Mouse (Mus musculus): ENCODE results near the gene Trp53rkb. TPM values are rescaled to one million over a fixed set of nuclear protein-coding genes. Genes with fewer than 3 reads are reported as not detected.

Gene Trp53rkb
- total and polyA plus RNA-seq, 2 experiments from 2014 or later, result 8.2 to 13.2 TPM

- Histone ChIP-seq H3K4me3 (ENCODE audit: low read depth, low read length) (no peak overlapping the region), H3K9ac (no peak overlapping the region), H3K9me3 (ENCODE audit: low read length) (no peaks in the 10 kb centered on the region), H3K4me2 (ENCODE audit: low read depth) (no peak overlapping the region), H3K27me3 (ENCODE audit: insufficient read depth, low read length) (no peaks in the 10 kb centered on the region), H3K4me1 (ENCODE audit: insufficient read depth) (no peaks in the 10 kb centered on the region), H3K36me3 (ENCODE audit: insufficient read depth) (no peaks in the 10 kb centered on the region), H3K27ac (ENCODE audit: low read depth, low read length) (no peak overlapping the region)
- ATAC-seq, result no peak
- WGBS, result 89% methylated on average over 7 of the region's 7 CpGs
- DNase-seq, result no peak
- no peak for TF ChIP-seq CTCF (IDR thresholded peaks at IDR 0.05; ENCODE audit: low read depth)
These were observed 37.6 kb upstream of the Trp53rkb start for GRCm38 (mm10) chr2:166754760-166755159.

GRCm38 (mm10) chr2:166757969-166758368 lies 34.4 kb upstream of the Trp53rkb start:
- 37% methylated on average over 3 of the region's 3 CpGs for WGBS
- Histone ChIP-seq H3K27ac (ENCODE audit: low read depth, low read length) (no peak overlapping the region), H3K9me3 (ENCODE audit: low read length) (no peaks in the 10 kb centered on the region), H3K9ac (no peak overlapping the region), H3K27me3 (ENCODE audit: insufficient read depth, low read length) (no peaks in the 10 kb centered on the region), H3K36me3 (ENCODE audit: insufficient read depth) (no peaks in the 10 kb centered on the region), H3K4me3 (ENCODE audit: low read depth, low read length) (no peak overlapping the region), H3K4me2 (ENCODE audit: low read depth) (no peak overlapping the region), H3K4me1 (ENCODE audit: insufficient read depth) (no peaks in the 10 kb centered on the region)
- no peak for DNase-seq
- no peak for TF ChIP-seq CTCF (IDR thresholded peaks at IDR 0.05; ENCODE audit: low read depth)
- no peak for ATAC-seq

DNA sequence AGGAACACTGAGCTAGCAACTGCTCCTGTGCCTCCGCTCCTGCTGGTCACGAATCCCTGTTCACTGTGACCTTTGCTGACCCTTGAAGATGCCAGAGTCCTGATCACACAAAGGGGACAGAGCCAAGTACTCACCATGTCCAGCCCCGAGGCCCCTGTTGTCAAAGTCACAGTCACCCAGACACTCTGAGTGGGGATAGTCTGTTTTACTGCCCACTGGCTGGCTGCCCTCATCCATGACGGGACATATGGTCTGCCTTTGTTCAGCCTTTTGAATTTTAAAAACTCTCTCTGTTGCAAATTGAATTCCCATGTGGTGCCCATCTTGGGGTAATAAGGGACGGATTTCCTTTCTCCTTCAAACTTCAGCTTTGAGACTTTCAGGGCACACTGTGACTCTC lies 28.3 kb upstream of the Trp53rkb start:
- H3K27me3 ChIP-seq (ENCODE audit: insufficient read depth, low read length), result no peaks in the 10 kb centered on the region
- no peaks in the 10 kb centered on the region for H3K36me3 ChIP-seq (ENCODE audit: insufficient read depth)
- no peak for TF ChIP-seq CTCF (IDR thresholded peaks at IDR 0.05; ENCODE audit: low read depth)
- H3K4me1 ChIP-seq (ENCODE audit: insufficient read depth), result no peaks in the 10 kb centered on the region
- no peak for ATAC-seq
- H3K4me3 ChIP-seq (ENCODE audit: low read depth, low read length), result no peak overlapping the region
- WGBS, result 26% methylated on average over 5 of the region's 5 CpGs
- no peak overlapping the region for H3K4me2 ChIP-seq (ENCODE audit: low read depth)
- no peak for DNase-seq
- H3K27ac ChIP-seq (ENCODE audit: low read depth, low read length), result no peak overlapping the region
- H3K9me3 ChIP-seq (ENCODE audit: low read length), result no peaks in the 10 kb centered on the region
- H3K9ac ChIP-seq, result no peak overlapping the region

DNA sequence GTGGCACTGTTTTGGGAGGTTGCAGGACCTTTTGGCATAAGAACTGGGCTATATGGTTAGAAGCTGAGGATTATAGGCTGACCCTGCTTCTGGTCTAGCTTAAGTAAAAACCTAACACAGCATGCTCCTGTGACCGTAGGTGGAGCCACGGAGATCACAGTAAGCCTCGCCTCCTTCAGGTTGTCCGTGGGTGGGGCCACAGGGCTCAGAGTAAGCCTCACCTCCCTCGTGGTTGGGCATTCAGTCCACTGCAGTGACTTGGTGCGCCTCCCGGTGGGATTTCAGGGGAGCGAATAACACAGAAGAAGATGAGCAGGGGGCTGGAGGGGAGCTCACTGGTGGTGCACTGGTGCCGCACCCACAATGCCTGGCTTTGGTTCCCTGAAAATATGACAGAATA lies 24.7 kb upstream of the Trp53rkb start:
- Histone ChIP-seq H3K9me3 (ENCODE audit: low read length) (no peaks in the 10 kb centered on the region), H3K27me3 (ENCODE audit: insufficient read depth, low read length) (no peaks in the 10 kb centered on the region), H3K36me3 (ENCODE audit: insufficient read depth) (no peaks in the 10 kb centered on the region), H3K4me1 (ENCODE audit: insufficient read depth) (no peaks in the 10 kb centered on the region), H3K27ac (ENCODE audit: low read depth, low read length) (no peak overlapping the region), H3K4me2 (ENCODE audit: low read depth) (no peak overlapping the region), H3K4me3 (ENCODE audit: low read depth, low read length) (no peak overlapping the region), H3K9ac (no peak overlapping the region)
- WGBS, result 70% methylated on average over 9 of the region's 9 CpGs
- DNase-seq (no peak), ATAC-seq (no peak)
- no peak for TF ChIP-seq CTCF (IDR thresholded peaks at IDR 0.05; ENCODE audit: low read depth)

DNA sequence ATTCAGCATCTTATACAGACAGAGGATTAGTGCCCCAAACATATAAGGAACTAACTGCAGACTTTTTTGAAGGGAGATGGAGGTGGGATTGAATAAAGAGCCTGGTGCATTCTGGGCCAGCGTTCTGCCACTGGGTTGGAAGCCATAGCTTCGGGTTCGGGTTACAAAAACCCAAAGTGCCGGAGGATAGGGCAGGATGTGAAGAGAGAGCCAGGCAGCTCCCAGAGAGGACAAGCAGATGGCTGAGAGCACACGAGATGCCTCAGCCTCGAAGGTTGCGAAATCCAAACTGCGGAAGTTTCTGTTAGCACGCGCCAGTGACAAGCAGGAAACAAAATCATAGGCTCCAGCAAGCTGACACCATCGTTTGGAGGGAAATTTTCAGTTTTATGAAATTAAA lies 20.9 kb upstream of the Trp53rkb start:
- Histone ChIP-seq H3K27me3 (ENCODE audit: insufficient read depth, low read length) (no peaks in the 10 kb centered on the region), H3K36me3 (ENCODE audit: insufficient read depth) (no peaks in the 10 kb centered on the region), H3K27ac (ENCODE audit: low read depth, low read length) (no peak overlapping the region), H3K9ac (no peak overlapping the region), H3K9me3 (ENCODE audit: low read length) (no peaks in the 10 kb centered on the region), H3K4me1 (ENCODE audit: insufficient read depth) (no peaks in the 10 kb centered on the region), H3K4me2 (ENCODE audit: low read depth) (no peak overlapping the region), H3K4me3 (ENCODE audit: low read depth, low read length) (no peak overlapping the region)
- TF ChIP-seq CTCF (IDR thresholded peaks at IDR 0.05; ENCODE audit: low read depth), result no peak
- no peak for DNase-seq
- ATAC-seq, result no peak
- WGBS, result 64% methylated on average over 11 of the region's 11 CpGs

GRCm38 (mm10) chr2:166773587-166773986 lies 18.7 kb upstream of the Trp53rkb start:
- no peak for TF ChIP-seq CTCF (IDR thresholded peaks at IDR 0.05; ENCODE audit: low read depth)
- Histone ChIP-seq H3K9me3 (ENCODE audit: low read length) (no peaks in the 10 kb centered on the region), H3K9ac (no peak overlapping the region), H3K27ac (ENCODE audit: low read depth, low read length) (no peak overlapping the region), H3K4me2 (ENCODE audit: low read depth) (no peak overlapping the region), H3K4me1 (ENCODE audit: insufficient read depth) (no peaks in the 10 kb centered on the region), H3K27me3 (ENCODE audit: insufficient read depth, low read length) (no peaks in the 10 kb centered on the region), H3K4me3 (ENCODE audit: low read depth, low read length) (no peak overlapping the region), H3K36me3 (ENCODE audit: insufficient read depth) (no peaks in the 10 kb centered on the region)
- ATAC-seq (no peak), DNase-seq (no peak)
- WGBS, result 76% methylated on average over 10 of the region's 10 CpGs

DNA sequence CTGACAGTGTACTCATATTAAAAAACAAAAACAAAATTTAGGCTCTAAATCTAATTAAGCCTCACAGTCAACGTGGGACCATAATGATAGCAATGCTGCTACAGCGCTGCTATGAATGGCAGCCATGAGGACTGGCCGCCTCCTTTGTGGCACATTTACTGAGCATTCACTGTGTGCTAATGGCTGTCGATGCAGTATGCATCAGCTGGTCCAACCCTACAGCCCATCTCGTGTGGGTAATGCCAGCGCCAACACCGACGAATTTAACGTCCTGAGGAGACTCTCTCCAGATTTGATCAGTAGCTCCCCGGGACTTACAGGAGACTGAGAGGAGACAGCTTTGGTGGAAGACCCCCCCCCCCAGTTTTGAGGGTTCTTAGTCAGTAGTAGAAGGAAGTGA lies 18.1 kb upstream of the Trp53rkb start:
- Histone ChIP-seq H3K4me1 (ENCODE audit: insufficient read depth) (no peaks in the 10 kb centered on the region), H3K9me3 (ENCODE audit: low read length) (no peaks in the 10 kb centered on the region), H3K4me2 (ENCODE audit: low read depth) (no peak overlapping the region), H3K4me3 (ENCODE audit: low read depth, low read length) (no peak overlapping the region), H3K9ac (no peak overlapping the region), H3K36me3 (ENCODE audit: insufficient read depth) (no peaks in the 10 kb centered on the region), H3K27me3 (ENCODE audit: insufficient read depth, low read length) (no peaks in the 10 kb centered on the region), H3K27ac (ENCODE audit: low read depth, low read length) (no peak overlapping the region)
- 78% methylated on average over 10 of the region's 10 CpGs for WGBS
- no peak for ATAC-seq
- no peak for TF ChIP-seq CTCF (IDR thresholded peaks at IDR 0.05; ENCODE audit: low read depth)
- no peak for DNase-seq

Measured in forebrain, postnatal 0 days (tissue).